ENCODE assay signal across 17 mouse cellular contexts in genomic region chr11:44715776-44716175, GRCm38 (mm10).
DNase-seq lines count a peak whose midpoint lies in the region; ATAC-seq and TF ChIP-seq lines count a peak whose summit lies in the region.
"Had no signal": no experiment of that assay in that cellular context is flagged by ENCODE, and none has a peak within 500 bp of the region (broad histone marks: within the 10 kb centered on the region; RNA-seq: fewer than 3 reads in every experiment).

No protein-coding gene starts in this region.

- H3K4me2 ChIP-seq in limb, embryonic 14.5 days (replicated peaks; ENCODE audit: low read depth, low read length, severe bottlenecking), result no peak overlapping the region
- H3K4me2 ChIP-seq in forebrain, postnatal 0 days (ENCODE audit: low read depth), result no peak overlapping the region
- H3K4me2 ChIP-seq: embryonic facial prominence, embryonic 15.5 days; forebrain, embryonic 12.5 days; midbrain, embryonic 13.5 days had no signal

- H3K9ac ChIP-seq in limb, embryonic 14.5 days (ENCODE audit: low read depth, low read length, severe bottlenecking), result no peak overlapping the region
- H3K9ac ChIP-seq in forebrain, postnatal 0 days, result no peak overlapping the region
- H3K9ac ChIP-seq: embryonic facial prominence, embryonic 15.5 days; forebrain, embryonic 12.5 days; liver, embryonic 14.5 days; midbrain, embryonic 13.5 days had no signal

- H3K27me3 ChIP-seq in limb, embryonic 14.5 days (ENCODE audit: control insufficient read depth, insufficient read depth, low read length), result no peaks in the 10 kb centered on the region
- H3K27me3 ChIP-seq in limb, embryonic 10.5 days (ENCODE audit: low read depth, poor library complexity, severe bottlenecking), result no peaks in the 10 kb centered on the region
- peaks cover 13% of the 10 kb centered on the region for H3K27me3 ChIP-seq in forebrain, postnatal 0 days (ENCODE audit: insufficient read depth, low read length)
- H3K27me3 ChIP-seq: embryonic facial prominence, embryonic 15.5 days; midbrain, embryonic 13.5 days had no signal

- H3K27ac ChIP-seq in limb, embryonic 14.5 days (replicated peaks; ENCODE audit: low read depth, low read length), result 0 out of 2 replicates have a peak overlapping the region, but pooled peaks have one; percentile 38
- H3K27ac ChIP-seq in limb, embryonic 10.5 days, result no peak overlapping the region
- peak overlapping the region; percentile 88 for H3K27ac ChIP-seq in brown adipose tissue, adult 24 weeks (replicated peaks; ENCODE audit: low read depth, low read length)
- no peak overlapping the region for H3K27ac ChIP-seq in forebrain, postnatal 0 days (ENCODE audit: low read depth, low read length)
- H3K27ac ChIP-seq: embryonic facial prominence, embryonic 15.5 days; forebrain, embryonic 12.5 days; hindbrain, embryonic 10.5 days; liver, embryonic 14.5 days; macrophage; midbrain, embryonic 13.5 days; stomach, postnatal 0 days had no signal

- 58% methylated on average over 4 of the region's 4 CpGs for WGBS in limb, embryonic 14.5 days
- 81% methylated on average over 4 of the region's 4 CpGs for WGBS in limb, embryonic 10.5 days
- WGBS in forebrain, postnatal 0 days, result 45% methylated on average over 4 of the region's 4 CpGs

- H3K4me3 ChIP-seq in limb, embryonic 14.5 days (replicated peaks; ENCODE audit: low read length), result no peak overlapping the region
- no peak overlapping the region for H3K4me3 ChIP-seq in limb, embryonic 10.5 days
- H3K4me3 ChIP-seq in brown adipose tissue, adult 24 weeks (ENCODE audit: insufficient read depth, low read depth, low read length), result no peak overlapping the region
- H3K4me3 ChIP-seq in forebrain, postnatal 0 days (ENCODE audit: low read depth, low read length), result no peak overlapping the region
- H3K4me3 ChIP-seq: embryonic facial prominence, embryonic 15.5 days; forebrain, embryonic 12.5 days; hindbrain, embryonic 10.5 days; midbrain, embryonic 13.5 days had no signal

- peak; percentile 28 to 42 for DNase-seq in cerebellum, postnatal 14 days
- no peak for DNase-seq in cerebellum, adult 9-11 months
- DNase-seq in limb, embryonic 14.5 days (ENCODE audit: low spot score), result no peak
- no peak for DNase-seq in limb, embryonic 10.5 days (ENCODE audit: low spot score)
- peak; percentile 65 for DNase-seq in kidney, postnatal 14 days
- DNase-seq in forebrain, postnatal 0 days, result no peak
- DNase-seq: left cerebral cortex, postnatal 4 days; thymus, postnatal 25 days had no signal

- TF ChIP-seq CTCF in forebrain, postnatal 0 days (IDR thresholded peaks at IDR 0.05; ENCODE audit: low read depth), result no peak

- H3K4me1 ChIP-seq in limb, embryonic 14.5 days (ENCODE audit: control insufficient read depth, insufficient read depth, low read length), result peaks cover 9% of the 10 kb centered on the region; the same call in 1 of the 2 replicates
- peaks cover 14% of the 10 kb centered on the region; the same call in 1 of the 2 replicates for H3K4me1 ChIP-seq in limb, embryonic 10.5 days
- peaks cover 16% of the 10 kb centered on the region for H3K4me1 ChIP-seq in brown adipose tissue, adult 24 weeks (ENCODE audit: control insufficient read depth, insufficient read depth, insufficient read length, low read length)
- H3K4me1 ChIP-seq in forebrain, postnatal 0 days (ENCODE audit: insufficient read depth), result no peaks in the 10 kb centered on the region
- H3K4me1 ChIP-seq: forebrain, embryonic 12.5 days had no signal

- no peaks in the 10 kb centered on the region for H3K9me3 ChIP-seq in limb, embryonic 14.5 days (ENCODE audit: control insufficient read depth, low read length)
- no peaks in the 10 kb centered on the region for H3K9me3 ChIP-seq in limb, embryonic 10.5 days (replicated peaks)
- no peaks in the 10 kb centered on the region for H3K9me3 ChIP-seq in forebrain, postnatal 0 days (ENCODE audit: low read length)
- H3K9me3 ChIP-seq: embryonic facial prominence, embryonic 15.5 days; forebrain, embryonic 12.5 days; G1E; hindbrain, embryonic 10.5 days; midbrain, embryonic 13.5 days had no signal

- TF ChIP-seq POLR2A in limb, embryonic 14.5 days (IDR thresholded peaks at IDR 0.05; ENCODE audit: borderline replicate concordance, extremely low read depth, insufficient read depth, insufficient read length), result no peak

- ATAC-seq in limb, embryonic 14.5 days (ENCODE audit: low FRiP score, low read depth), result no peak
- ATAC-seq in forebrain, postnatal 0 days, result no peak
- ATAC-seq: midbrain, embryonic 13.5 days had no signal

- H3K36me3 ChIP-seq in limb, embryonic 14.5 days (ENCODE audit: control insufficient read depth, insufficient read depth, low read length), result no peaks in the 10 kb centered on the region
- no peaks in the 10 kb centered on the region for H3K36me3 ChIP-seq in limb, embryonic 10.5 days
- H3K36me3 ChIP-seq in forebrain, postnatal 0 days (ENCODE audit: insufficient read depth), result no peaks in the 10 kb centered on the region
- H3K36me3 ChIP-seq: embryonic facial prominence, embryonic 15.5 days; forebrain, embryonic 12.5 days; G1E; hindbrain, embryonic 10.5 days; midbrain, embryonic 13.5 days had no signal

Comparison
In these comparisons a context has a peak if more than half of its experiments do, and no peak if none do; other contexts are left out.
1. DNase-seq: peak in cerebellum, postnatal 14 days (2 of 2) and kidney, postnatal 14 days (single experiment); none in cerebellum, adult 9-11 months (single experiment), limb, embryonic 14.5 days (single experiment), limb, embryonic 10.5 days (single experiment) and forebrain, postnatal 0 days (single experiment).
2. H3K27ac ChIP-seq: peak in limb, embryonic 14.5 days (single experiment) and brown adipose tissue, adult 24 weeks (single experiment); none in limb, embryonic 10.5 days (single experiment) and forebrain, postnatal 0 days (single experiment).